Mouse (Mus musculus) stomach, embryonic 14.5 days (tissue): Measurements from ENCODE around the gene Alg5. TPM values are rescaled to one million over a fixed set of nuclear protein-coding genes. Genes with fewer than 3 reads are reported as not detected.

Source experiments
- ATAC-seq: fragments of 200-750 bp; cut with Nextera tagmentation; 2 replicates; pipeline ENCODE4 v1.8.0; 2017; ENCODE audit warnings: low read depth, moderate TSS enrichment; ENCODE audit not compliant: insufficient number of reproducible peaks, insufficient read depth, low FRiP score
- H3K27ac ChIP-seq: fragments of 300-500 bp; sonication (generic); 2 replicates; pipeline ENCODE4 v1.5.1; 2014; ENCODE audit warnings: mild to moderate bottlenecking, low read length, moderate library complexity, mixed read lengths
- H3K27me3 ChIP-seq: fragments of 300-500 bp; sonication (generic); 2 replicates; pipeline ENCODE4 v1.6.1; 2014; ENCODE audit warnings: low read length, control low read depth, mixed read lengths; ENCODE audit not compliant: control insufficient read depth, insufficient read depth
- H3K36me3 ChIP-seq: fragments of 300-500 bp; sonication (generic); 2 replicates; pipeline ENCODE4 v1.6.1; 2014; ENCODE audit warnings: mild to moderate bottlenecking, control low read depth, low read length, moderate library complexity, mixed read lengths; ENCODE audit not compliant: control insufficient read depth, insufficient read depth
- H3K4me1 ChIP-seq: fragments of 300-500 bp; sonication (generic); 2 replicates; pipeline ENCODE4 v1.6.1; 2014; ENCODE audit warnings: low read length, control low read depth, mixed read lengths; ENCODE audit not compliant: control insufficient read depth, insufficient read depth
- H3K4me2 ChIP-seq: fragments of 300-500 bp; sonication (generic); replicated peaks from 2 replicates; pipeline ENCODE4 v1.6.1; 2014; ENCODE audit warnings: low read depth, low read length, control low read depth
- H3K4me3 ChIP-seq: fragments of 300-500 bp; sonication (generic); 2 replicates; pipeline ENCODE4 v1.5.1; 2014; ENCODE audit warnings: low read depth, low read length, control low read depth
- H3K9ac ChIP-seq: fragments of 300-500 bp; sonication (generic); replicated peaks from 2 replicates; pipeline ENCODE4 v1.6.1; 2014; ENCODE audit warnings: low read depth, mild to moderate bottlenecking, control low read depth, low read length, moderate library complexity, mixed read lengths
- H3K9me3 ChIP-seq: fragments of 300-500 bp; sonication (generic); 2 replicates; pipeline ENCODE4 v1.6.1; 2016; ENCODE audit warnings: low read depth, low read length, control low read depth; ENCODE audit not compliant: control insufficient read depth
- WGBS: fragments of 180-500 bp; shearing (Covaris S2); extraction: QIAGEN DNeasy Blood & Tissue Kit; methylation state at CpG from one replicate; pipeline ENCODE4 v1.1.7; 2014; 5-methylcytosine and 5-hydroxymethylcytosine counted together
- polyA plus RNA-seq: library from polyadenylated mRNA; unstranded; fragments of >200 nt; fragmentation: Nextera tagmentation; extraction: Ambion mirVana; gene quantifications from 2 replicates; pipeline ENCODE4 v1.2.1, GENCODE M21; 2014

Alg5 gene
- polyA plus RNA-seq, 1 experiment from 2014 or later: 53.1 TPM

DNA sequence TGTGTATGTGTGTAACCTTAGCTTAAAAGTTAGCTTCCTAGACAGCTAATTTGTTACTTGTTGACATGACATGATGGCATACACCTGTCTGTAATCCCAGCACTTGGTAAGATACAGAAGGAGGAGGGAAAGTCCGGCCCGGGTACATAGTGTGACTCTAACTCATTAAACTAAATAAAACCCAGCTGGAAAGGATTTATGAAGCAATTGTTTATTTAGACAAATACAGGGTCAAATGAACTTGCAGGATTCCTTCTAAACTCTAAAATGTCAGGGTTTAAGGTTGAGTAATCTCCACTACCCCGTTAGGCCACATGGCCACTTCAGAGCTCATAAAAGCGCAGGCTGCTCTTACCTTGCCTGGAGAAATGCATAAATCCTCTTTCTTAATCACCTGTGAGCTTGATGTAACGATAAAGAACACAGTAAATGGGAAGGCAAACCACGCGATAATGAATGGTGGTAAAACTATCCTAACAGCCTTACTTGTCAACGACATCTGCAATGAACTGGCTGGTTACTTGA lies 3.7 kb upstream of the Alg5 start:
- peaks cover 65% of the 10 kb centered on the region for H3K36me3 ChIP-seq

DNA sequence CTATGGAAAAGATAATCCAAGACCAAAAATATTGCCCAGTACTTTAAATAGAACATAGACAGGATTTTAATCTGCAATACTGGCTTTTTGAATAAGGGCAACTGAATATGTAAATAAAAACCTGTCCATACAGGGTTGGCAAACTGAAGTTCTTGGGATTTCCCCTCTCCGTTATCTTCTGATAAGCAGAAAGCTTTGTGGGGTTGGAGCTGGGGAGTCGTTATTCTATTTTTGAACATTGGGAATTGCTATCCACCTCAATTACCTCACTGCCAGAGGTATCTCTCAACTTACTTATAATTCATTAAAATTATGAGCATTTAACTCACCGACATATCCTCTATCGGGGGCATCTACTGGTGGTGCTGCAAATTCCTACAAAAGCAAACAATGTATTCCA lies 3.0 kb upstream of the Alg5 start:
- 85% methylated on average over 4 of the region's 4 CpGs for WGBS
- no peak for ATAC-seq
- H3K9me3 ChIP-seq: no peaks in the 10 kb centered on the region
- no peaks in the 10 kb centered on the region for H3K27me3 ChIP-seq
- peaks cover 59% of the 10 kb centered on the region for H3K36me3 ChIP-seq
- no peak overlapping the region for H3K4me3 ChIP-seq
- H3K4me2 ChIP-seq: no peak overlapping the region
- no peak overlapping the region for H3K9ac ChIP-seq
- 0 out of 2 replicates have a peak, but pooled peaks cover 4% of the 10 kb centered on the region for H3K4me1 ChIP-seq
- H3K27ac ChIP-seq: no peak overlapping the region

More for the DNA sequence above, 3.7 kb upstream of the Alg5 start:
- Histone ChIP-seq H3K27me3 (no peaks in the 10 kb centered on the region), H3K9me3 (no peaks in the 10 kb centered on the region), H3K9ac (no peak overlapping the region), H3K4me3 (no peak overlapping the region), H3K4me1 (0 out of 2 replicates have a peak, but pooled peaks cover 4% of the 10 kb centered on the region), H3K4me2 (no peak overlapping the region), H3K27ac (no peak overlapping the region)
- ATAC-seq: no peak
- 48% methylated on average over 8 of the region's 8 CpGs for WGBS

DNA sequence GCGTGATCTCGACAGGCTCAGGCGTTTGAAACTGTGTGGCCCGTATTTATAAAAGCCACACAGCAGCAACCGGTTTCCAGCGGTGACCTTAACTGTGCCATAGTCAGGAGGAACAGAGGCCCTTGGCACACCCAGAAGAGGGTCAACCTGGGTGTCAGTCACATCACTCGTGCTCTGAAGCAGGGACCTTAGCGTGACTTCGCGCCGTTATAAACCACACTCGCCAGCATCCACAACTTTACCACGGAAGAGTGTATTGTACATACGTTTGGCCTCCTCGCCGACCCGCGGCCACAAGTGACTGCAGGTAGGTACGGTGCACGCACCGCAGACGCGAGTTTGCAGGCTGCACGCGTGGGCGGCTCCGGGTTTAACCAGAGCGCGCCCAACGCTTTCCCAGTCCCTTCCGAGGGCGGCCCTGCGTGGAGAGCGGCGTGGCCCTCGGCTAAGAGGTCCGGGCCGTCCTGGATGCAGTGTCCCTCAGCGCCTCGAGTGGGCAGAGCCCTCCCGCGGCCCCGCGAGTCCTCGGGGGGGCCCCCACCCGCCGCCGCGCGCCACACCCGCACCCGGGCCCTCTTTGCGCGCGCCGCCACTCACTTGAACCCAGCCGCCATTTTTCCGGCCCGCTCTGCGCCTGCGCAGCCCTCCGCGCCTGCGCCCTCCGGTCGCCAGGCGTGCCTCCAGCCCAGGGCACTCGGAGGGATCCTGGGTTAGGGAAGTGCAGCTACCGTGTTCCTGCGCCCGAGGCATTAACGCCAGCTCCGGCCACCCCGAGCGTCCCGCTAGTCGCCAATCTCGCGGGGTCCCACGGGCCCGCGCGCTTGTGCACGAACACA lies 710 bp upstream of the Alg5 start:
- Histone ChIP-seq H3K4me1 (0 out of 2 replicates have a peak, but pooled peaks cover 4% of the 10 kb centered on the region), H3K4me3 (peak overlapping the region; percentile 91), H3K9ac (peak overlapping the region; percentile 62), H3K9me3 (no peaks in the 10 kb centered on the region), H3K36me3 (peaks cover 45% of the 10 kb centered on the region), H3K27ac (peak overlapping the region; percentile 99), H3K4me2 (peak overlapping the region; percentile 97), H3K27me3 (no peaks in the 10 kb centered on the region)
- peak; percentile 94 for ATAC-seq
- WGBS: 1% methylated on average over 83 of the region's 84 CpGs

DNA sequence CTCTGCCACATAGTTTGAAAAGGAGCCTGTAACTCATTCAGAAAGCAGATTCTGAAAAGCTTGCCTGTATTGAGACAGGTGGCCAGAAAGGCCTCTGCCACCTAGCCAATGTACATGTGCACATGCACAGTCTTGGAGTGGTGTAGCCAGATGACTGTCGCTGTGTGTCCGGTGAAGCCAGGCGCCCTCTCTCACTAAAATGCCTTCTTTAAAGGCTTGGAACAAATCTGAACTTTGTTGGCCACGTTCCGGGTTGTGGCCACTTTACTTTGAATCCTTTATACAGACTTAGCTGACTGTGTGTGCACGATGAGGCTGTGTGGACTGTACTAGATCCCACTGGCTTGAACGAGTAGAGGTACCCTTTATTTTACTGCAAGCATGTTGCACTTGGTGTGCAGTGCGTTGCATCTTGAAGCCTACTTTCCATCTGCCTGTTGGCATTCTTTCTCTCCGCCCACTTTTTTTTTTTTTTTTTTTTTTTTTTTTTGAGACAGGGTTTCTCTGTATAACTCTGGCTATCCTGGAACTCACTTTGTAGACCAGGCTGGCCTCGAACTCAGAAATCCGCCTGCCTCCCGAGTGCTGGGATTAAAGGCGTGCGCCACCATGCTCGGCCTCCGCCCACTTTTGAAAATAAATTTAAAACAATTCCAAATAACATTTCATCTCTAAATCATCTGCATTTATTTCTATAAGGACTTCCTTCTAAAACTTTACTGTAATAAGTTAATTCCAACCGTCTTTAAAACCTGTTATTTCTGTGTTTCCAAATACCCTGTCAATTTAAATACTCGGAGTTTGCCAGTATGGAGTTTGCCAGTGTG lies 975 bp downstream of the Alg5 start:
- Histone ChIP-seq H3K4me2 (peak overlapping the region; percentile 97), H3K4me3 (peak overlapping the region; percentile 91), H3K4me1 (0 out of 2 replicates have a peak, but pooled peaks cover 4% of the 10 kb centered on the region), H3K9ac (peak overlapping the region; percentile 62), H3K27me3 (no peaks in the 10 kb centered on the region), H3K36me3 (peaks cover 32% of the 10 kb centered on the region), H3K27ac (peak overlapping the region; percentile 99; the same call in 1 of the 2 replicates), H3K9me3 (no peaks in the 10 kb centered on the region)
- 50% methylated on average over 18 of the region's 18 CpGs for WGBS
- ATAC-seq: no peak

DNA sequence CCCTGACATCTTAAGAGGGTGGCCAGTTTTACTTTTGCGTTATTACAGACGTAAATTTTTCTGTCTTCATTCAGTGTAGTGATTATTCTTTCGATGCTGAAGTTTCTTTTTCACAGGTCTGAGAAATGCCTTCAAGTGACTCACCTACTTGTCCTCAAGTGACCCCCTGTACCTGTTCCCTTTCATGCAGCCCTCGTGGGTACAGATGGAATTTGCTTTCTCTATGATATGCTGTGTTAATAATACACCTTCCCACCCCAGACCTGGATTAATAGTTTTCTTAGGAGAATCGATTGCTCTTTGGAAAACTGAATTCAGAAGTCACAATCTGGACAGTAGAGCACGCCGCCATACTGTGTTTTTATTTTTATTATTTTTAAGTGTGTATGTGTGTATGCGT lies 2.0 kb downstream of the Alg5 start:
- H3K36me3 ChIP-seq: peaks cover 33% of the 10 kb centered on the region
- H3K27ac ChIP-seq: no peak overlapping the region
- H3K9ac ChIP-seq: no peak overlapping the region
- no peak for ATAC-seq
- no peak overlapping the region for H3K4me2 ChIP-seq
- 0 out of 2 replicates have a peak, but pooled peaks cover 4% of the 10 kb centered on the region for H3K4me1 ChIP-seq
- H3K9me3 ChIP-seq: no peaks in the 10 kb centered on the region
- no peak overlapping the region for H3K4me3 ChIP-seq
- no peaks in the 10 kb centered on the region for H3K27me3 ChIP-seq
- 92% methylated on average over 8 of the region's 8 CpGs for WGBS

DNA sequence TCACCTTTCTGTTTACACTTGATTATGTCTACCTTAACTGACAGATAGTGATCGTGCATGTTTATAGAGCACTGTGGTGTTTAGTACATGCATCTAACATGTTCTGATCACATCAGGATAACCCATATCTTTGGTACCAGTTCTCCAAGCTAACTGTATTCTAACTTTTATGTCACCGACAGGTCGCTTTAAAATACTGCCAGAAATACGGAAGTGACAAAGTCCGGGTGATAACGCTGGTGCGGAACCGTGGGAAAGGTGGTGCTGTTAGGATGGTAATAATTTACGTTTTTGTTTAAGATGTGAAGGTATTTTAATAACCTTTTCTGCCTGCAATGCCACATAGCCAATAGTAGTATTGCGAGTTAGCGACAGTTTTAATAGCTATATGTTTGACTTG lies 6.6 kb downstream of the Alg5 start:
- H3K4me3 ChIP-seq: no peak overlapping the region
- H3K9me3 ChIP-seq: no peaks in the 10 kb centered on the region
- H3K4me1 ChIP-seq: no peaks in the 10 kb centered on the region
- ATAC-seq: no peak
- H3K9ac ChIP-seq: no peak overlapping the region
- H3K27me3 ChIP-seq: no peaks in the 10 kb centered on the region
- no peak overlapping the region for H3K4me2 ChIP-seq
- peaks cover 58% of the 10 kb centered on the region for H3K36me3 ChIP-seq
- WGBS: 96% methylated on average over 11 of the region's 11 CpGs
- no peak overlapping the region for H3K27ac ChIP-seq

DNA sequence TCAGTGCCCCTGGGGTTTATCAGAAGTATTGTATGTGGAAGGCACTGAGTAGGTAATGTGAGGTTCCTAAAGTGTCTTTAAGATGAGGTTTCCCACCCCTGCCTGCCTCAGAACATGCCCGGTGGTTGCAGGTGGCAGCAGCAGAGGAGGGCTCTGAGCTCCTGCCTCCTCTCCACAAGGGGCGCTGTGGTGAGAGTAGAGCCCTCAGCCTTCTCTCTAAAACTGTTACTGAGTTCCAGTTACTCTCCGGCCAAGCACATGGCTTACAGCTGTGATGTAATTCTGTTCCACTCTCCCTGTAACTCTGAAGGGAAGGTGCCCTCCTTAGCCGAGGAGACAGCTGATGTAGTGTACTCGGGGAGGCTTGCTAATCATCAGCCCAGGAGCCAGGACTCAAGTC lies 10.5 kb downstream of the Alg5 start:
- Histone ChIP-seq H3K4me2 (no peak overlapping the region), H3K4me1 (no peaks in the 10 kb centered on the region), H3K9me3 (no peaks in the 10 kb centered on the region), H3K36me3 (peaks cover 84% of the 10 kb centered on the region), H3K9ac (no peak overlapping the region), H3K27ac (no peak overlapping the region), H3K4me3 (no peak overlapping the region), H3K27me3 (no peaks in the 10 kb centered on the region)
- no peak for ATAC-seq
- 61% methylated on average over 5 of the region's 5 CpGs for WGBS

DNA sequence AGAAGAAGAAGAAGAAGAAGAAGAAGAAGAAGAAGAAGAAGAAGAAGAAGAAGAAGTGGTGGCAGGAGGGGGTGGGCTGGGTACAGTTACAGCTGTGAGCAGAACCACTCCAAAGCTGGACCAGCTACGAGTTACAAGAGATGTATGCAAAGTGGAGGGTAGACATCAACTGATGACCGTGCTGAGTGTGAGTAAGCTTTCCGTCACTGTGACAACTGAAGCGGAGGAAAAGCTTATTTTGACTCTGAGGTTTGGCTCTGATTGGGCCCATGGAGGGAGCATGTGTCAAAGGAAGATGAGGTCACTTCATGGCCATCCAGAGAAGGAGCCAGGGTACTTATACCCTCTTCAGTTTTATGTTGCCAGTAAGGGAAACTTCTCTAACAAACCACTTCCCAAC lies 18.1 kb downstream of the Alg5 start:
- H3K9me3 ChIP-seq: no peaks in the 10 kb centered on the region
- no peak overlapping the region for H3K9ac ChIP-seq
- H3K27me3 ChIP-seq: no peaks in the 10 kb centered on the region
- H3K4me3 ChIP-seq: no peak overlapping the region
- peaks cover 21% of the 10 kb centered on the region; the same call in 1 of the 2 replicates for H3K36me3 ChIP-seq
- no peak overlapping the region for H3K4me2 ChIP-seq
- ATAC-seq: no peak
- WGBS: 72% methylated on average over 4 of the region's 4 CpGs
- peaks cover 9% of the 10 kb centered on the region; the same call in 1 of the 2 replicates for H3K4me1 ChIP-seq
- no peak overlapping the region for H3K27ac ChIP-seq
